Mouse (Mus musculus): Measurements from ENCODE around the gene Rab6b. TPM values are rescaled to one million over a fixed set of nuclear protein-coding genes. Genes with fewer than 3 reads are reported as not detected.
"Not testable (repeated sequence)": the region's sequence is repeated elsewhere in the genome, so short reads cannot be mapped to it uniquely, and the experiment has no call there.

Gene Rab6b
- total RNA-seq, 2 experiments from 2014 or later = 0.61 to 0.72 TPM

DNA sequence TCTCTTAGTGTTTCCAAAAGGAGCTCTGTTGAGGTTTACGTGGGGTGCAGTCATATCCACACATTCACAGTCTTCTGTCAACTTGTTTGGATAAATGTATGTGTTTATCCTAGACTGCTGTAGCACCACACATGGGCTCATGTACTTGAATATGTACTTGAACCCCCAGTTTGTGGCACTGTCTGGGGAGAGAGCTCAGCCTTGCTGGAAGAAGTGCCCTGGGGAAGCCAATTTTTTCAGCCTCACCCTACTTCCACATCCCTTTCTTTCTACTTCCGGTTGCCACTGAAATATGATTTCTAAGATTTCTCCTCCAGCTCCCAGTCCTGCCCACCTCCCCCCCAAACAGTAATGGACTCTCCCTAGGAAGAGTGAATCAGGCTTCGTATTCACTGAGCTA lies 17.9 kb upstream of the Rab6b start:
- no peak for DNase-seq

GRCm38 (mm10) chr9:103108341-103108798 lies 3.2 kb upstream of the Rab6b start:
- DNase-seq = not testable (repeated sequence)

GRCm38 (mm10) chr9:103108943-103109670 lies 2.5 kb upstream of the Rab6b start:
- DNase-seq = no peak

DNA sequence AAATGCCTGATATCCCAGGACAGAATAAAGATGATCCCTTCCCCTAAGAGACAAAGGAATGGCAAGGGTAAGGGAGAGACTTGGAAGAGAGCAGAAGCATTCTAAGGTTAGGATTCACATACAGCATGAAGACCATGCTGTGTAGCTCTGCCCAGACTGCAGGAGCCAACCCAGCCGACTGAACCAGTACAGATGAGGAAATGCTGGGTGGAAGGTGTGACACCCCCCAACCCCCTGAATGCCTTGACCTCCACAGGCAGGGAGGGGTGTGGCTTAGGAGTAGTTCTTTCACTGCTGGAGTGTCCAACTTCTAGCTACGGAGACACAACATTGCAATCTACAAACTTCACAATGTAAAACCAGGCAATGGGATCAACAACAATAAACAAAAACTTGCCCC lies 1.7 kb upstream of the Rab6b start:
- no peak for DNase-seq

GRCm38 (mm10) chr9:103110727-103111501 lies 673 bp upstream of the Rab6b start:
- DNase-seq = no peak

DNA sequence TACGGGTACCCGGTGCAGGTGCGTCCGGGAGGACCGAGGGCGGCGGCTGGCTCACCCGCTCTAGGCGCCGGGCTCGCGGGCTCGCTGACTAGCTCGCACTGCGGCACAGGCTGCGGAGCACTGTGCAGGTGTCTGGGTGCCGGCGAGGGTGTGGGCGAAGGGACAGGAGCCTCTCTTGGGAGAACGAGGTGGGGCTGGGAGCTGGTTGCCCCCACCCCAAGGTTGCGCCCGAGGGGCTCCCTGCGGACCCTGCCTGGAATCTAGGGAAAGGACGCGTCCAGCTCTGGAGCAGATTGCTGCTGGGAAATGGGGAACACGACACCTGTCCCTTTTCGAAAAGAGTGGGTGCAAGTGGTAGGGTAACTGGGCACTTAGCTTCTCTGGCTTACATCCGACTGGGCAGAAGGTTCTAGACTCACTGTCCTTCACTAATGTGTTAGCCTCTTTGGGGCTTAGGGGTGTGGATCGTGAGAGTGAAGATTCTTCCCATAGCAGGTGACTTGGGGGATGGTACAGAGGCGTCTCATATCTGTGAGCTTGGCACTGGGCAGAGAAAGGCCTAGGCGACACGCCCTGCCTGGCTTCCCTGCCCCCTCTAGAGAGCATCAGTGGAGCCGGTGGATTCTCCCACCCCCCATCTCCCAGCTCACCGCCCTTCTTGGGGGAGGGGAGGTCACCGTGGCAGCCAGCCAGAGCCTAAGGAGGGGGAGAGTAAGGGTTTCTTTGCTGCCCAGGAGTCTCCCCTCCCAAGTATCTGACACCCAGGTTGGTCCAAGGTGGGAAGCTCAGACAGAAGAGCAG lies 1.1 kb downstream of the Rab6b start:
- DNase-seq = no peak

- DNase-seq = no peak
Measured at GRCm38 (mm10) chr9:103113351-103113750, 1.8 kb downstream of the Rab6b start.

- no peak for DNase-seq
Measured at GRCm38 (mm10) chr9:103114326-103114725, 2.7 kb downstream of the Rab6b start.

DNA sequence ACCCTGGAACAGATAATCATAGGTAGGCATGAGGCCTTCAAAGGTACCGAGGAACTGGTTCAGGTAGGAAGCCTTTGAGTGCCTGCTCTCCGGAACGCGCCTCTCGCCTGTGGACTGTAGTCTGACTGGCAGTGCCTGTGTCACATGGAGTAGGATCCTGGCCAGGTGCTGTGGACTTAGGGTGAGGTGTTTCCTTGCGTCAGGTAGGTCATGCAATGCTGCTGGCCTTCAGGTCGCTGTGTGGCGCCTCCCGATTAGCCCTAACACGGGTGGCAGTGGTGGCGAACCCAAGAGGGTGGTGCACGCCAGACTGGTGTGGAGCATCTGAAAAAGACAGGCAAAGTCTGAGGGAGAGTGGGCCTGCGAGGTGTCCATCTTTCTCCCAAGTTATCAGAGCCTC lies 3.3 kb downstream of the Rab6b start:
- DNase-seq = no peak

GRCm38 (mm10) chr9:103116941-103117340 lies 5.4 kb downstream of the Rab6b start:
- no peak for DNase-seq

- DNase-seq = no peak
Measured at GRCm38 (mm10) chr9:103117495-103117894, 5.9 kb downstream of the Rab6b start.

DNA sequence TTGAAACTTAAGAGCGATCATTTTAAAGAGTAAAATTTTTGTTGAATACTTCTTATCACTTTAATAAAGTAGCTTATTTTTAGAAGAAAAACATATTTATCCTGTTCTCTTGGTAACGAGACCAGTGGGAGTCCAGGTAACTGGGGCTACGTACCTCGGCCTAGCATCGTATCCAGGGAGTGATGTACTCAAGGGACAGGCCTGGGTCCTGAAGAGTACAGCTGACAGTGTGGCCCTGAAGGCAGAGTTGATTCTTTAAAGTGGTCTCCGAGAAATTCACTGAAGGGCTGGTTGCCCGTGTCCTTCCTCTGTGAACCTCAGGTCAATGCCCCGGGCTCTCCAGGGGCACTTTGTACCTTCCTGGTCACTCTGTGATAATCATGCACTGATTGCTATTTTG lies 6.4 kb downstream of the Rab6b start:
- DNase-seq = no peak

DNA sequence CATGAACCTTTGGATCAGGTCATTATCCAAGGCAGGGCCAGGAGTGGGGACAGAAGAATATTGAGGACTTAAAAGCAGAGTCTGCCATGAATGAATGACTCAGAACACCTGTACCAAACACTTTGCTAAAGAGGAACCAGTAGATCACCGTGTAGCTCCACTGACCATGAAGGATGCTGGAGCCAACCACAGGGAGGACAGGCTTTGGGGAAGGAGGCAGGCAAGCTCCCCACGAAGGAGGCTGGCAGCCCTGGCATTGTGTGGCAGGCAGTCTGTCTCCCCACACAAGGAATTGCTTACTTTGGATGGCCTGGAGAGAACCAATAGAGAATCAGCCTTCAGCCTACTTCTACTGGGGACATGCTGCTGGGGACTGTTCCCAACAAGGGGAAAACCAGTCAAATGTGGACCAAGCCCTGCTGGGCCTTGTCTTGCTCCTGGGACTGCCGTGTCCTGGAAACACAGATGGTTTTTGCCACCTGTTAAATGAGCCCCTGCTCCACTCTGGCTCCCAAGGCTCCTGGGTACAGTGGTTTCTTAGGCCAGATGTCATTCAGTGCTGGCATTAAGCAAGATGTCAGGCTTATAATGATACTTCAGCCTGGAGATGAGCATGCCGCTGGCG lies 7.2 kb downstream of the Rab6b start:
- no peak for DNase-seq

GRCm38 (mm10) chr9:103119781-103120180 lies 8.2 kb downstream of the Rab6b start:
- no peak for DNase-seq

- DNase-seq = no peak
Measured at GRCm38 (mm10) chr9:103120231-103120630, 8.6 kb downstream of the Rab6b start.

GRCm38 (mm10) chr9:103121546-103121945 lies 10.0 kb downstream of the Rab6b start:
- no peak for DNase-seq

DNA sequence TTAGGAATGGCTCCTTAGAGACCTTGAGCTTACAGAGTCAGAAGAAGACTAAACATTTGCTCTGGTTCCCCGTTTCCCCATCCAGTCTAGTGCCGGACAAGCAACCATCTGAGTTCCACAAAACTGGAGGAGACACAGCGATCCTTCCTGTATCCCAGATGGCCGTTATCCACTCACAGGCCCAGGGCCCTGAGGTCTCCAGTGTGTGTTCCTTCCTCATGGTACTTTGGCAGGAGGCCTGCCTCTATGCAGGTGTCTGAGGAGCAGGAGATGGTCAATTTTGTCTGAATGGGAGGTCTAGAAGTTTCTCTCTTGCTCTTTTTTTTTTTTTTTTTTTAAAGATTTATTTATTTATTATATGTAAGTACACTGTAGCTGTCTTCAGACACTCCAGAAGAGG lies 13.2 kb downstream of the Rab6b start:
- no peak for DNase-seq

DNA sequence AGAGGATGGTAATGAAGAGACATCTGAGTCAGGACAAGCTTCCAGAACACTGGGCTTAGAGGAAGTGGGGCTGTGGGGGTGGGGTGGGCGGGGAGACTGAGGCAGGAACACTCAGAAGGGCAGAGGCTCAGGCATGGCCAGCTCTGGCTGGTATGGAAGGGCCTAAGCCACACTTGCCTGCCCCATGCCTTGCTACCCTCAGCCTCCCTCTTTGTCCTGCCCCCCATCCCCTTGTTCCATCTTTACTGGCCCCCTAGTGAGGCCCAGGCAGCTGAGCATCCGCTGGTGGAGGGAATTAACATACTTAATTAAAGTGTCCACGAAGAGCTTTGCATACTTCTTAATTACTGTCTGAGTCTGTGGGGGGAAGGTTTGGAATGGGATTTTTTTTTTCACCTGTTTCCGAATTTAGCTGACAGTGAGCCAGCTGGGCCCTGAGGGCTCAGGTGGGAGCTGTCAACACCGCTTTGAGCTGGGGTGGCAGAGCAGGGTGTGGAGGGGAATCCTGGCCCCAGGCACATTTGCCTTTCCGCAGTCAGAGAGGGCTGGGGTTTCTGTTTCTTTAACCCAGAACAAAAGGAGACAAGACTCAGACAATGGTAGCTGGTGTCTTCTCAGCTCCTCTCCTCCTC lies 22.0 kb downstream of the Rab6b start:
- no peak for DNase-seq

DNA sequence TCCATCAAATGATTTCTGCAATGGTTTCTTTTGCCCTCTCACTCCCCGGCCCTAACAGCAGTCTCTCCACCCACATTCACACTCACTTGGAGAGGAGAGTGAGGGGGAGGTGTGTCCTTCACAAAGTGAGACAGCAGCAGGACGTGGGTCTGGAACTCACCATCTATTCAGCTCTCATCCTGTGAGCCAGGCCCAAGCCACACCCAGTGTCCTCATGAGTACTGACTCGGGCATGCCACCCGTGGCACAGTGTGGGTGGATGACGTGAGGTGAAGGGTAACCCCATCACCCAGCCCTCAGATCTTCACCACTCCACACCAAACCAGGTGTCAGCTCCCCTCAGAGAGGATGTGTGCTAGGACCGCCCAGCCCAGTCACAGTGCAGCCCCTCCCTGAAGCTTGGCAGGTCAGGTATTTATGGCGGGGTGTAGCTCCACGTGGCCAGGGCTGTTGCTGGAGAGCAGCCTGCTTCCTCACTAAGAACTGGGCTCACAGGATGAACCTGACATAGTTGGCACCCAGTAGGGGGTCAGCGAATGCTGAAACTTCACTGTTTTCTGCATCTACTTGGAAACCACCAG lies 23.0 kb downstream of the Rab6b start:
- DNase-seq = no peak

- DNase-seq = no peak
Measured at GRCm38 (mm10) chr9:103139481-103139880, 27.9 kb downstream of the Rab6b start.

- no peak for DNase-seq
Measured at GRCm38 (mm10) chr9:103140384-103140783, 28.8 kb downstream of the Rab6b start.
